Mouse (Mus musculus): ENCODE measurements at regions not wholly inside any gene's neighbourhood (a gene's known extent, or its start where the extent isn't known, plus 50 kb on each side); places are given as distances from the start of the nearest gene placed in this dataset.
A peak's percentile ranks its signal among the peaks of the same experiment; 100 is the strongest.

DNA sequence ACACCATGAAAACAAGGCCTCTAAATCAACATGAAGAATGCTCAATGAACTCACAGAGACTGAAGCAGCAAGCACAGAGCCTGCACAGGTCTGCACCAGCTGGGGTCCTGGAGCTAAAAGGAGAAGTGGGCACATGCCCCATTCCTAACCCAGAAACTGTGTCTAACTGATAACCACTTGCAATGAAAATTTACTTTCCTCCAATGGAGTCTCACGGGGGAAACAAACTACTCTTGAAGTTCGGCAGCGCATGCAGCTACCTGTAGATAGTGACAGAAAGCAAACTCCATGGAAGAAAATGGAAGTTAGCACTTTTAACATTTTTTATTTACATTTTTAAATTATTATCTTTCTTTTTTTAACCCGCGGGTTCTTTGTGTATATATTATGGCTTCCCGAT, 76.8 kb upstream of the Akap6 start:
- no peak for DNase-seq (ENCODE audit: low read depth)

DNA sequence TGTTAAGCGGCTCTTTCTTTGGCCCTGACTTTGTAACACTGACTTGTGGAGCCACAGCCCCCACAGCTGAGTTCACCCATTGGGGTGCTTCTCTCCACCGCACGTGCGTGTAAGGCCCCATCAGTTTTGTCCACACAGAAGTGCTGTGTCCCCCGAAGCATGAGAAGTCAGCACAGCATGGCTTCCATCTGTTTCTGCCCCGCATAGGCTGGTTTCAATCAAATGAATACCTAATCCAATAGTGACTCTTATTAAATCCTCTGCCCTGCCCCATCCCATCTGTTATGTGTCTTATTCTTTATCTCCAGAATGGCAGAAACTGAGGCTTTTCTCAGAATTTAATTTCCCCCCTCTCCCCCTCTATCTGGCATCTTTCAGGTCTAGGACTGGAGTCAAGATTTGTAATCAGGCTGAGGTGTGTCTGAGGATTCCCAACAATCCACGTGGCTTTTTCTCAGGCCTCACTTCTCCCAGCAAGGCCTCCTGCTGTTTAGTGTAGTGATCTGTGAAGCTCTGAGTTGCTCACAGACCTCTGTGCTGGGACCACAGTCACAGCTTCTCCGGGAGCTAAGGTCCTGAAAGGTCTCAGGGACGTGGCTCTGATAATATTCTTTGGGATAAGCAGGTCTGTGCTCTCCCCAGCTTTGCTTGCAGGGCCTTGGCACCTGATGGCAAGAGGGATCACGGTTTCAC, 75.6 kb upstream of the Akap6 start:
- DNase-seq (ENCODE audit: low read depth), result no peak

DNA sequence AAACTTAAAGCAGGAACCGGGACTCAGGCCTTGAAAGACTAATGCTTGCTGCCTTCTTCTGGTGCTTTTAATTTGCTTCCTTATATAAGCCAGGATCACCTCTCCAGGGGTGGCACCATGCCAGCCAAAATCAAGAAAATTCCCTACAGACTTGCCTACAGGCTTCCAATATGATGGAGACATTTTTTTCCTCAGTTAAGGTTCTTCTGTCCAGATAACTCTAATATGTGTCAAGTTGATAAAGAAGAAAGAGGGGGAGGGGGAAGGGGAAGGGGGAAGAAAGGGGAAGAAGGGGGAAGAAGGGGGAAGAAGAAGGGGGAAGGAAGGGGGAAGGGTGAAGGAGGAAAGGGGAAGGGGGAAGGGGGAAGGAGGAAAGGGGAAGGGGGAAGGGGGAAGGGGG, 74.3 kb upstream of the Akap6 start:
- DNase-seq (ENCODE audit: low read depth), result no peak

DNA sequence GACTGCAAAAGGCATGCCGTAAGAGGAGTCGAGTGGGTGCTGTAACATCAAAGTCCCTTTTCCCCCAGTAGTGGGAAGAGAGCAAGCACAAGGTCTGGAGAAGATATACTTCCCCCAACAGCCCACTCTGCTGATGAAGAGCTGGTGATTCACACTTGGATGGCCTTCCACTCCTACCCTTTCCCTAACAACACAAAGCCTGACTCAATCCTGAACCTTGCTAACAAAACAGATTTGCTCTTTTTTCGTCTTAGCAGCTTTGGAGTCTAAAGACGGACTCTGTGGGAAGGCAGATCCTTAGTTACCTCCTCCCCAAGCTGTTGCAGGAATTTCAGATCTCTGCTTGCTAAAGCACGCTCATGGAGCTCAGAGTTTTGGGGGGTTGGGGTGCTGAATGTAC, 70.4 kb upstream of the Akap6 start:
- no peak for DNase-seq (ENCODE audit: low read depth)

DNA sequence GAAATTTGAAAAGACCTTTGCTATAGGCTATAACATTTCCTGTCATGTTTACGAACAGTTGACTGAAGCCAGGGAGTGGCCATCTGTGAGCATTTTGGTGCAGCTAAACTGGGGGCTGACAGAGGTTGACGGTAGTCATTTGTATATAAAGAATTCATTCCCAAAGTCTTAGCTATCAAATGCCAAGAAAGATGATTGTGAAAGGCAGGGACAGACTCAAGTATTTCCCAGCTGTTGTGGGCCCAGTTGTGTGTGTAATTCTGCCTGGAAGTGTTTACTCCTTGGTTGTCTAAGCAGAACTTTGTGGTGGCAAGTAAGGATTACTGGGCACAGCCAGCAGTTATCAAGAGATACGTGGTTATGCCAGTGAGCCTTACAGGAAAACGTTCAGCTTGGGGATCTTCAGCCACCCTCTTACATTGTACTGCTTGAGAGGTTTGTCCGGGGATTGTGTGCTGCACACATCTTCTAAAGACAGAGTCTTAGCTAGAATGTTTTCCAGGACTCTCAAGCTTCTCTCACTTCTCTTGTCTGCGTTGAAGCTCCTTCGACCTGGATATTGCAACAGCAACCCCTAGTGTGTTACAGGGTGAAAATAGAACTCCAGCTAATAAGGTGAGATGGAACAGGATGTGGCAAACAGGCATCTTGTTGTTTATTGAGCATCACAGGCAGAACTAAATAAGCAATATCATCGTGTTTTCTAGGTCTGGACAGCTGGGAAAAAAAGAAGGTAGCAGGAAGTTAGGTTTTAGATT, 63.9 kb upstream of the Akap6 start:
- peak; percentile 34 for DNase-seq (ENCODE audit: low read depth)

DNA sequence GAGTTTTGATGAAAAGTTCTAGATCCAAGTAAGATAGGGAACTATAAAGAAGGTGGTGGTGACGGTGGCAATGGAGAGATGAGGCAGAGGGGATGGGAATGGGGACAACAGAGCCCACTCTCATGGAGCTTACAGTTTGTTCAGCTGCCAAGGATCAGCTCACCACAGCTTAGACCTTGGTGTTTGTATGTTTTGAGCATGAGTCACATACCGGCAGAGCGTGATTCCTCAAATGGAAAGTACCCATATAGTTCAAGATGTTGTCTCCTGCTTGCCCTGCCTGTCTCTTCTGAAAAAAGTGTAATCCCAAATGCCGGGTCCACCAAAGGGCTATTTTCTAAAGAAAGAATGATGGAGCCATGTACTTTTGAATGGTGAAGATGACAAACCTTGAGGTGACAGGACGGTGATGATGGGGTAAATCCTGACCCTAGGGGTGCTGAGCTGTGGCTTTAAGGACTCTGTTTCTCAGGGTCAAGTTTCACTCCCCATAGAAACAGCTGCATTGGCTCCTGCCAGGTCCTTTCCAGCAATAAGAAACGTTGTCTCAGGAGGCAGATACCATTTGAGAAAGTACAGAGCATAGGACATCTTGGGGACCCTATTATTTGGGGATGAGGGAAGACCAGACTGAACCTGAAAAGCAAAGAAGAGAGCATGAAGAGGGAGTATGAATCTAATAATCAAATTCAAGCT, 62.8 kb upstream of the Akap6 start:
- no peak for DNase-seq (ENCODE audit: low read depth)

DNA sequence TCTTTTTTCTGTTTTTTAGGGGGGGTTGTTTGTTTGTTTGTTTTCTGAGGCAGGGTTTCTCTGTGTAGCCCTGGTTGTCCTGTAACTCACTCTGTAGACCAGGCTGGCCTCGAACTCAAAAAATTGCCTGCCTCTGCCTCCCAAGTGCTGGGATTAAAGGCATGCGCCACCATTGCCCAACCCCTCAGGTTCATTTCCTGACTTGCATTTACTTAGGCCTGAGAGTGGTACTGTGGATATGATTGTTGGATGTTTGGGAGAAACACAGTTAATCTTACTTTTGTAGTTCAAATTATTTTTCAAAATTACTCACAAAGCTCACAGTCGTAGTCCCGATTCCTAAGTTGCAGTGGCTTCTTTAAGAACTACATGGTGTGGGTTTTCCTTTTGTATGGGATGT, 62.3 kb upstream of the Akap6 start:
- no peak for DNase-seq (ENCODE audit: low read depth)

DNA sequence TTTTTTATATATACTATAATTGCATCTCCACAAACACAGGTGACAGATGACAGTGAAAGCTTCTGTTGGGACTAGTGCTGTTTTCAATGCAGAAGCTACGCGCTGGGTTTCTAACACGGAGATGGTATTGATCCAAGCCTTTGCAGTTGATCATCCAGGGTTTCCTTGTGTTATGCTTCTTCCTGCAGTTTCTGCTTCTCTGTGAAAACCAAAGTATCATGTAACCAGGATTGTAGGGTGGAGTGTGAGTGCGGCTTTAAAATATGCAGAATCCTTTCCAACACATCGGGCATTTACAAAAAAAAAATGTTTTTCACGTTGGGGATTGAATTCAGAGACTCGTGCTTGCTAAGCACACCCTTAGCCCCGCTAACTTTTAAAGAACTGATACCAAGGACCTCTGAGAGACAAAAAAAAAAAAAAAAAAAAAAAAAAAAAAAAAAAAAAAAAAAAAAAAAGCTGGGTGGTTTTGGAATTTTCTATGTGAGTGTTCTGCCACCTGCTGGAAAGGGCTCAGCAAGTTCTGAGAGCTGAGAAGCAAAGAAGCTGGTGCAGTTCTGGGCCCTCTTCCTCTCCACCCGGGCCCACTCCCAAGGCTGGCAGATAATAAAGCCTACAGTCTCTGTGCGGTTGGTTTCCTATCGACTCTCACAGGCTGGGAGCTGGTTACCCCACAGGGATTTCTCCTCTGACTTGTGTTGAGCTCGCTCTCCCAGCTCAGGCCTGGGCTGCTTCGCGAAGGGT, 61.5 kb upstream of the Akap6 start:
- peak; percentile 63 for DNase-seq (ENCODE audit: low read depth)

GRCm38 (mm10) chr12:52638461-52638860, 60.7 kb upstream of the Akap6 start:
- DNase-seq (ENCODE audit: low read depth), result no peak

GRCm38 (mm10) chr12:52644059-52644458, 55.1 kb upstream of the Akap6 start:
- DNase-seq (ENCODE audit: low read depth), result no peak

Measured in fibroblast of lung, adult 2 months (primary cell).